ENCODE assay signal across 8 mouse cellular contexts in genomic region chr1:180793445-180794117, GRCm38 (mm10). TPM values are rescaled to one million over a fixed set of nuclear protein-coding genes. Genes with fewer than 3 reads are reported as not detected.
DNase-seq lines count a peak whose midpoint lies in the region; ATAC-seq and TF ChIP-seq lines count a peak whose summit lies in the region.

No protein-coding gene starts in this region.

- 9% methylated on average over 18 of the region's 18 CpGs for WGBS in neural tube, embryonic 11.5 days
- WGBS in embryonic facial prominence, embryonic 11.5 days: 9% methylated on average over 18 of the region's 18 CpGs
- 7% methylated on average over 18 of the region's 18 CpGs for WGBS in intestine, embryonic 15.5 days
- 14% methylated on average over 18 of the region's 18 CpGs for WGBS in lung, adult 2 months
- 8% methylated on average over 18 of the region's 18 CpGs for WGBS in small intestine, adult 2 months
- WGBS in thymus, adult 2 months: 19% methylated on average over 18 of the region's 18 CpGs

- H3K9ac ChIP-seq in neural tube, embryonic 11.5 days (ENCODE audit: low read length): peak overlapping the region; percentile 53
- H3K9ac ChIP-seq in embryonic facial prominence, embryonic 11.5 days (replicated peaks; ENCODE audit: low read length): peak overlapping the region; percentile 50
- H3K9ac ChIP-seq in intestine, embryonic 15.5 days: peak overlapping the region; percentile 16

- TF ChIP-seq CTCF in lung, adult 2 months (IDR thresholded peaks at IDR 0.05; ENCODE audit: insufficient read depth, low read length): no peak
- TF ChIP-seq CTCF in small intestine, adult 2 months (IDR thresholded peaks at IDR 0.05; ENCODE audit: extremely low read depth, insufficient read length, insufficient replicate concordance, low read depth, low read length): peak; percentile 13; the same call in 1 of the 2 replicates
- no peak for TF ChIP-seq CTCF in thymus, adult 2 months (IDR thresholded peaks at IDR 0.05; ENCODE audit: borderline replicate concordance, control insufficient read depth, extremely low read depth, insufficient read depth, low read length, poor library complexity)

- TF ChIP-seq POLR2A in lung, adult 2 months (IDR thresholded peaks at IDR 0.05; ENCODE audit: borderline replicate concordance, extremely low read depth, low read depth, low read length): no peak
- TF ChIP-seq POLR2A in small intestine, adult 2 months (IDR thresholded peaks at IDR 0.05; ENCODE audit: low read depth, low read length): no peak
- no peak for TF ChIP-seq POLR2A in thymus, adult 2 months (IDR thresholded peaks at IDR 0.05; ENCODE audit: control insufficient read depth, extremely low read depth, insufficient read depth, low read length, poor library complexity)

- H3K27me3 ChIP-seq in neural tube, embryonic 11.5 days (ENCODE audit: control insufficient read depth, insufficient read depth, low read length): no peaks in the 10 kb centered on the region
- H3K27me3 ChIP-seq in embryonic facial prominence, embryonic 11.5 days (ENCODE audit: control insufficient read depth, insufficient read depth, low read length): no peaks in the 10 kb centered on the region
- H3K27me3 ChIP-seq in intestine, embryonic 15.5 days (replicated peaks): no peaks in the 10 kb centered on the region
- no peaks in the 10 kb centered on the region for H3K27me3 ChIP-seq in small intestine, adult 2 months (ENCODE audit: control insufficient read depth, insufficient read depth, low read length)
- no peaks in the 10 kb centered on the region for H3K27me3 ChIP-seq in thymus, adult 2 months (ENCODE audit: control insufficient read depth, insufficient read depth, low read length)

- no peaks in the 10 kb centered on the region for H3K9me3 ChIP-seq in neural tube, embryonic 11.5 days (ENCODE audit: control insufficient read depth, low read length)
- H3K9me3 ChIP-seq in embryonic facial prominence, embryonic 11.5 days (replicated peaks; ENCODE audit: control insufficient read depth, low read length): no peaks in the 10 kb centered on the region
- H3K9me3 ChIP-seq in intestine, embryonic 15.5 days: no peaks in the 10 kb centered on the region

- H3K27ac ChIP-seq in neural tube, embryonic 11.5 days (ENCODE audit: low read depth, low read length): no peak overlapping the region
- no peak overlapping the region for H3K27ac ChIP-seq in embryonic facial prominence, embryonic 11.5 days (replicated peaks; ENCODE audit: low read depth, low read length)
- H3K27ac ChIP-seq in intestine, embryonic 15.5 days: no peak overlapping the region
- H3K27ac ChIP-seq in small intestine, adult 2 months (ENCODE audit: insufficient read depth, low read depth, low read length): no peak overlapping the region
- H3K27ac ChIP-seq in thymus, adult 2 months (ENCODE audit: control insufficient read depth, insufficient read depth, low read length): no peak overlapping the region

- H3K4me3 ChIP-seq in neural tube, embryonic 11.5 days (ENCODE audit: low read depth, low read length): peak overlapping the region; percentile 34
- peak overlapping the region; percentile 32 for H3K4me3 ChIP-seq in embryonic facial prominence, embryonic 11.5 days (ENCODE audit: low read depth, low read length)
- peak overlapping the region; percentile 36 for H3K4me3 ChIP-seq in intestine, embryonic 15.5 days (replicated peaks)
- H3K4me3 ChIP-seq in lung, adult 2 months (replicated peaks; ENCODE audit: extremely low read depth, low read depth, low read length): no peak overlapping the region
- peak overlapping the region; percentile 47 for H3K4me3 ChIP-seq in small intestine, adult 2 months (ENCODE audit: low read depth, low read length)
- H3K4me3 ChIP-seq in thymus, adult 2 months (ENCODE audit: control insufficient read depth, insufficient read depth, low read length): no peak overlapping the region

- peaks cover 5% of the 10 kb centered on the region; the same call in 1 of the 2 replicates for H3K4me1 ChIP-seq in neural tube, embryonic 11.5 days (ENCODE audit: control insufficient read depth, insufficient read depth, low read length)
- H3K4me1 ChIP-seq in embryonic facial prominence, embryonic 11.5 days (ENCODE audit: control insufficient read depth, insufficient read depth, low read length): no peaks in the 10 kb centered on the region
- H3K4me1 ChIP-seq in intestine, embryonic 15.5 days (replicated peaks): peaks cover 11% of the 10 kb centered on the region
- no peaks in the 10 kb centered on the region for H3K4me1 ChIP-seq in lung, adult 2 months (ENCODE audit: control insufficient read depth, insufficient read depth, low read length)
- H3K4me1 ChIP-seq in small intestine, adult 2 months (ENCODE audit: control insufficient read depth, insufficient read depth, insufficient read length, low read length): peaks cover 7% of the 10 kb centered on the region
- peaks cover 3% of the 10 kb centered on the region; the same call in 1 of the 2 replicates for H3K4me1 ChIP-seq in thymus, adult 2 months (replicated peaks; ENCODE audit: control insufficient read depth, insufficient read depth, low read length)

- no peaks in the 10 kb centered on the region for H3K36me3 ChIP-seq in neural tube, embryonic 11.5 days (ENCODE audit: control insufficient read depth, insufficient read depth, low read length)
- no peaks in the 10 kb centered on the region for H3K36me3 ChIP-seq in embryonic facial prominence, embryonic 11.5 days (replicated peaks; ENCODE audit: control insufficient read depth, insufficient read depth, low read depth, low read length)
- H3K36me3 ChIP-seq in intestine, embryonic 15.5 days: no peaks in the 10 kb centered on the region
- no peaks in the 10 kb centered on the region for H3K36me3 ChIP-seq in small intestine, adult 2 months (ENCODE audit: control insufficient read depth, insufficient read depth, low read length)
- H3K36me3 ChIP-seq in thymus, adult 2 months (ENCODE audit: control insufficient read depth, insufficient read depth, low read length): no peaks in the 10 kb centered on the region

- ATAC-seq in neural tube, embryonic 11.5 days (ENCODE audit: insufficient read depth, low FRiP score, low TSS enrichment): peak; percentile 35
- peak; percentile 40; the same call in 1 of the 2 replicates for ATAC-seq in embryonic facial prominence, embryonic 11.5 days (replicated peaks; ENCODE audit: insufficient number of reproducible peaks, low FRiP score, low TSS enrichment, low read depth)
- peak; percentile 75 for ATAC-seq in intestine, embryonic 15.5 days

- DNase-seq in neural tube, embryonic 11.5 days (ENCODE audit: low spot score): peak; percentile 28
- no peak for DNase-seq in neural tube, embryonic 10.5 days (ENCODE audit: extremely low spot score, low spot score)
- peak; percentile 46 for DNase-seq in embryonic facial prominence, embryonic 11.5 days (ENCODE audit: low spot score)
- DNase-seq in lung, adult 2 months: peak; percentile 32
- no peak for DNase-seq in thymus, adult 2 months
- DNase-seq in right cerebral cortex, postnatal 14 days: no peak

- peak overlapping the region; percentile 77 for H3K4me2 ChIP-seq in neural tube, embryonic 11.5 days (ENCODE audit: low read depth)
- peak overlapping the region; percentile 67 for H3K4me2 ChIP-seq in embryonic facial prominence, embryonic 11.5 days (ENCODE audit: low read depth, low read length)
- peak overlapping the region; percentile 92 for H3K4me2 ChIP-seq in intestine, embryonic 15.5 days (replicated peaks)

RNA-seq across cellular contexts. Expression of gene H3f3a, which starts 20.2 kb away (rescaled TPM):
- 3,301 and 3,463 TPM in 2 replicates for polyA plus RNA-seq in neural tube, embryonic 11.5 days (2014; fragmentation: Nextera tagmentation; extraction: Ambion mirVana)
- polyA plus RNA-seq in embryonic facial prominence, embryonic 11.5 days (2014; fragmentation: Nextera tagmentation; extraction: Ambion mirVana): 3,882 and 3,910 TPM in 2 replicates
- 1,771 and 1,977 TPM in 2 replicates for polyA plus RNA-seq in intestine, embryonic 15.5 days (2015; fragmentation: Nextera tagmentation; extraction: Ambion mirVana)
- polyA plus RNA-seq in lung, adult 2 months (2012; rRNA removed): 282 and 339 TPM in 2 replicates
- 156 and 262 TPM in 2 replicates for polyA plus RNA-seq in small intestine, adult 2 months (2012; rRNA removed)
- 750 and 796 TPM in 2 replicates for polyA plus RNA-seq in thymus, adult 2 months (2012; rRNA removed)

RNA-seq across cellular contexts. Expression of gene Sde2, which starts 57.3 kb away (rescaled TPM):
- 34.7 and 37.8 TPM in 2 replicates for polyA plus RNA-seq in neural tube, embryonic 11.5 days (2014; fragmentation: Nextera tagmentation; extraction: Ambion mirVana)
- 38.2 and 38.6 TPM in 2 replicates for polyA plus RNA-seq in embryonic facial prominence, embryonic 11.5 days (2014; fragmentation: Nextera tagmentation; extraction: Ambion mirVana)
- polyA plus RNA-seq in intestine, embryonic 15.5 days (2015; fragmentation: Nextera tagmentation; extraction: Ambion mirVana): 31.5 and 31.7 TPM in 2 replicates
- polyA plus RNA-seq in lung, adult 2 months (2012; rRNA removed): 8.7 and 11.1 TPM in 2 replicates
- polyA plus RNA-seq in small intestine, adult 2 months (2012; rRNA removed): 3.2 and 5.9 TPM in 2 replicates
- 18.4 and 19.4 TPM in 2 replicates for polyA plus RNA-seq in thymus, adult 2 months (2012; rRNA removed)

Comparison
In these comparisons a context has a peak if more than half of its experiments do, and no peak if none do; other contexts are left out.
1. DNase-seq: peak in neural tube, embryonic 11.5 days (single experiment), embryonic facial prominence, embryonic 11.5 days (single experiment) and lung, adult 2 months (single experiment); none in neural tube, embryonic 10.5 days (single experiment), thymus, adult 2 months (single experiment) and right cerebral cortex, postnatal 14 days (single experiment).
2. H3K4me3 ChIP-seq: peak in neural tube, embryonic 11.5 days (single experiment), embryonic facial prominence, embryonic 11.5 days (single experiment), intestine, embryonic 15.5 days (single experiment) and small intestine, adult 2 months (single experiment); none in lung, adult 2 months (single experiment) and thymus, adult 2 months (single experiment).
3. Peak in every context shown above with its lines, with median percentiles within 50 percentile points of each other: ATAC-seq, H3K4me2 ChIP-seq and H3K9ac ChIP-seq.